Mouse (Mus musculus): Measurements from ENCODE around the gene Cnnm3. TPM values are rescaled to one million over a fixed set of nuclear protein-coding genes. Genes with fewer than 3 reads are reported as not detected.

The Cnnm3 gene
- polyA plus RNA-seq, 1 experiment from 2014 or later = 6.8 TPM

GRCm38 (mm10) chr1:36575347-36575746 lies 63.7 kb downstream of the Cnnm3 start:
- H3K79me2 ChIP-seq (ENCODE audit: inconsistent target) = no peaks in the 10 kb centered on the region
- H3K27ac ChIP-seq = no peak overlapping the region
- H3K4me3 ChIP-seq (ENCODE audit: inconsistent target) = no peak overlapping the region
- no peaks in the 10 kb centered on the region for H3K36me3 ChIP-seq (ENCODE audit: inconsistent target)
- 87% methylated on average over 6 of the region's 6 CpGs for WGBS (ENCODE audit: missing documents)

GRCm38 (mm10) chr1:36576991-36577675 lies 65.5 kb downstream of the Cnnm3 start:
- Histone ChIP-seq H3K79me2 (ENCODE audit: inconsistent target) (no peaks in the 10 kb centered on the region), H3K4me3 (ENCODE audit: inconsistent target) (no peak overlapping the region), H3K27ac (no peak overlapping the region), H3K36me3 (ENCODE audit: inconsistent target) (no peaks in the 10 kb centered on the region)
- 85% methylated on average over 6 of the region's 6 CpGs for WGBS (ENCODE audit: missing documents)

Other genes with a start within 250 kb of the Cnnm3 start
- gene Neurl3, start 237.2 kb upstream of the Cnnm3 start, polyA plus RNA-seq (2018) = 58.1 to 131 TPM (median 76.9 TPM) in 3 replicates
- gene Arid5a, start 204.1 kb upstream of the Cnnm3 start, polyA plus RNA-seq (2018) = 4.5 to 30.1 TPM (median 23.6 TPM) in 3 replicates
- gene Kansl3, start 142.7 kb upstream of the Cnnm3 start, polyA plus RNA-seq (2018) = 16.0 to 20.0 TPM (median 18.9 TPM) in 3 replicates
- not detected in 3 replicates for gene Fer1l5, start 139.6 kb upstream of the Cnnm3 start, polyA plus RNA-seq (2018)
- 14.9 to 17.7 TPM (median 17.1 TPM) in 3 replicates for gene Lman2l, start 66.6 kb upstream of the Cnnm3 start, polyA plus RNA-seq (2018)
- 2.9 to 3.6 TPM (median 3.0 TPM) in 3 replicates for gene Cnnm4, start 40.2 kb upstream of the Cnnm3 start, polyA plus RNA-seq (2018)
- gene Ankrd23, start 25.0 kb downstream of the Cnnm3 start, polyA plus RNA-seq (2018) = 1.3 to 4.4 TPM (median 1.6 TPM) in 3 replicates
- 0.11 TPM in 1 of 3 replicates, not detected in the others for gene Gm42417, start 27.6 kb downstream of the Cnnm3 start, polyA plus RNA-seq (2018)
- 1.6 to 6.1 TPM (median 5.0 TPM) in 3 replicates for gene Ankrd39, start 35.6 kb downstream of the Cnnm3 start, polyA plus RNA-seq (2018)
- gene Sema4c, start 46.5 kb downstream of the Cnnm3 start, polyA plus RNA-seq (2018) = 1.1 to 9.2 TPM (median 3.1 TPM) in 3 replicates
- gene Fam178b, start 171.3 kb downstream of the Cnnm3 start, polyA plus RNA-seq (2018) = not detected in 3 replicates
- gene Cox5b, start 179.6 kb downstream of the Cnnm3 start, polyA plus RNA-seq (2018) = 151 to 228 TPM (median 160 TPM) in 3 replicates
- gene 4933424G06Rik, start 198.3 kb downstream of the Cnnm3 start, polyA plus RNA-seq (2018) = not detected in 3 replicates
- gene Actr1b, start 202.6 kb downstream of the Cnnm3 start, polyA plus RNA-seq (2018) = 43.0 to 46.2 TPM (median 44.1 TPM) in 3 replicates
- gene Zap70, start 249.9 kb downstream of the Cnnm3 start, polyA plus RNA-seq (2018) = not detected in 3 replicates